Mouse (Mus musculus) bone marrow, adult 2 months (tissue): Measurements from ENCODE around the gene Bsdc1.

Source experiments
- CTCF ChIP-seq: fragments of 200-500 bp; IDR thresholded peaks from 2 replicates; pipeline ENCODE4 v1.5.1; 2011; ENCODE audit warnings: low read length, control low read depth; ENCODE audit not compliant: control insufficient read depth, insufficient read depth
- POLR2A ChIP-seq: fragments of 200-500 bp; IDR thresholded peaks from 2 replicates; pipeline ENCODE4 v1.6.1; 2011; ENCODE audit warnings: low read depth, mild to moderate bottlenecking, control low read depth, low read length, borderline replicate concordance; ENCODE audit not compliant: control insufficient read depth

GRCm38 (mm10) chr4:129455265-129455664 is 6.1 kb upstream of the Bsdc1 start:
- TF ChIP-seq CTCF = peak; percentile 55; the same call in 1 of the 2 replicates
- no peak for TF ChIP-seq POLR2A
